Mouse (Mus musculus) forebrain, embryonic 13.5 days (tissue): ENCODE results near the gene Zfp341. TPM values are rescaled to one million over a fixed set of nuclear protein-coding genes. Genes with fewer than 3 reads are reported as not detected.

Source experiments
- ATAC-seq: fragments of 200-750 bp; cut with Nextera tagmentation; 2 replicates; pipeline ENCODE4 v1.8.0; 2017
- H3K27ac ChIP-seq: fragments of 300-500 bp; sonication (generic); 2 replicates; pipeline ENCODE4 v1.5.1; 2015; ENCODE audit warnings: inconsistent platforms, mild to moderate bottlenecking, moderate library complexity
- H3K27me3 ChIP-seq: fragments of 300-500 bp; sonication (generic); 2 replicates; pipeline ENCODE4 v1.6.1; 2015; ENCODE audit warnings: mild to moderate bottlenecking, inconsistent platforms
- H3K36me3 ChIP-seq: fragments of 300-500 bp; sonication (generic); 2 replicates; pipeline ENCODE4 v1.6.1; 2015; ENCODE audit warnings: mild to moderate bottlenecking, inconsistent platforms; ENCODE audit not compliant: poor library complexity, severe bottlenecking
- H3K4me1 ChIP-seq: fragments of 300-500 bp; sonication (generic); 2 replicates; pipeline ENCODE4 v1.6.1; 2015; ENCODE audit warnings: inconsistent platforms
- H3K4me2 ChIP-seq: fragments of 300-500 bp; sonication (generic); 2 replicates; pipeline ENCODE4 v1.6.1; 2015; ENCODE audit warnings: inconsistent platforms, mild to moderate bottlenecking, moderate library complexity
- H3K4me3 ChIP-seq: fragments of 300-500 bp; sonication (generic); 2 replicates; pipeline ENCODE4 v1.5.1; 2015; ENCODE audit warnings: mild to moderate bottlenecking, inconsistent platforms
- H3K9ac ChIP-seq: fragments of 300-500 bp; sonication (generic); 2 replicates; pipeline ENCODE4 v1.6.1; 2015; ENCODE audit warnings: mild to moderate bottlenecking, inconsistent platforms
- H3K9me3 ChIP-seq: fragments of 300-500 bp; sonication (generic); replicated peaks from 2 replicates; pipeline ENCODE4 v1.6.1; 2016; ENCODE audit warnings: inconsistent platforms
- WGBS: fragments of 180-500 bp; shearing (Covaris S2); methylation state at CpG from one replicate; pipeline ENCODE4 v1.1.7; 2015; 5-methylcytosine and 5-hydroxymethylcytosine counted together
- polyA plus RNA-seq: library from polyadenylated mRNA; unstranded; fragments of >200 nt; fragmentation: Nextera tagmentation; extraction: Ambion mirVana; gene quantifications from 2 replicates; pipeline ENCODE4 v1.2.1, GENCODE M21; 2015

The Zfp341 gene
- polyA plus RNA-seq, 1 experiment from 2014 or later, result 1.5 TPM

- Histone ChIP-seq H3K4me1 (peaks cover 23% of the 10 kb centered on the region), H3K4me3 (no peak overlapping the region), H3K9ac (no peak overlapping the region), H3K36me3 (peaks cover 9% of the 10 kb centered on the region; the same call in 1 of the 2 replicates), H3K27ac (no peak overlapping the region), H3K9me3 (no peaks in the 10 kb centered on the region), H3K4me2 (no peak overlapping the region), H3K27me3 (no peaks in the 10 kb centered on the region)
- no peak for ATAC-seq
- WGBS, result 92% methylated on average over 3 of the region's 3 CpGs
Measured at GRCm38 (mm10) chr2:154617061-154617460, 4.0 kb downstream of the Zfp341 start.

GRCm38 (mm10) chr2:154621684-154622083 lies 8.6 kb downstream of the Zfp341 start:
- no peak for ATAC-seq
- H3K36me3 ChIP-seq, result peaks cover 49% of the 10 kb centered on the region
- H3K9ac ChIP-seq, result no peak overlapping the region
- H3K27me3 ChIP-seq, result no peaks in the 10 kb centered on the region
- H3K27ac ChIP-seq, result no peak overlapping the region
- no peaks in the 10 kb centered on the region for H3K4me1 ChIP-seq
- WGBS, result 83% methylated on average over 5 of the region's 5 CpGs
- no peak overlapping the region for H3K4me2 ChIP-seq
- H3K9me3 ChIP-seq, result no peaks in the 10 kb centered on the region
- H3K4me3 ChIP-seq, result no peak overlapping the region

GRCm38 (mm10) chr2:154624137-154624536 lies 11.0 kb downstream of the Zfp341 start:
- Histone ChIP-seq H3K27ac (no peak overlapping the region), H3K27me3 (no peaks in the 10 kb centered on the region), H3K4me1 (no peaks in the 10 kb centered on the region), H3K4me2 (no peak overlapping the region), H3K9ac (no peak overlapping the region), H3K9me3 (no peaks in the 10 kb centered on the region), H3K4me3 (no peak overlapping the region), H3K36me3 (peaks cover 66% of the 10 kb centered on the region)
- ATAC-seq, result no peak

GRCm38 (mm10) chr2:154630531-154630930 lies 17.4 kb downstream of the Zfp341 start:
- H3K9me3 ChIP-seq, result no peaks in the 10 kb centered on the region
- 83% methylated on average over 5 of the region's 5 CpGs for WGBS
- H3K36me3 ChIP-seq, result peaks cover 74% of the 10 kb centered on the region
- H3K4me3 ChIP-seq, result no peak overlapping the region
- H3K9ac ChIP-seq, result no peak overlapping the region
- no peaks in the 10 kb centered on the region for H3K27me3 ChIP-seq
- no peaks in the 10 kb centered on the region for H3K4me1 ChIP-seq
- no peak for ATAC-seq
- H3K27ac ChIP-seq, result no peak overlapping the region
- no peak overlapping the region for H3K4me2 ChIP-seq

- 93% methylated on average over 16 of the region's 16 CpGs for WGBS
Measured at GRCm38 (mm10) chr2:154632203-154632780, 19.2 kb downstream of the Zfp341 start.

GRCm38 (mm10) chr2:154633039-154633742 lies 20.1 kb downstream of the Zfp341 start:
- 94% methylated on average over 5 of the region's 5 CpGs for WGBS
- H3K9ac ChIP-seq, result no peak overlapping the region
- H3K36me3 ChIP-seq, result peaks cover 80% of the 10 kb centered on the region
- H3K4me3 ChIP-seq, result no peak overlapping the region
- H3K27me3 ChIP-seq, result no peaks in the 10 kb centered on the region
- H3K4me1 ChIP-seq, result no peaks in the 10 kb centered on the region
- no peak overlapping the region for H3K27ac ChIP-seq
- no peak overlapping the region for H3K4me2 ChIP-seq
- peaks cover 3% of the 10 kb centered on the region for H3K9me3 ChIP-seq
- no peak for ATAC-seq

More at GRCm38 (mm10) chr2:154632203-154632780, 19.2 kb downstream of the Zfp341 start:
- no peak for ATAC-seq
- no peaks in the 10 kb centered on the region for H3K27me3 ChIP-seq
- no peak overlapping the region for H3K27ac ChIP-seq
- no peak overlapping the region for H3K4me2 ChIP-seq
- H3K36me3 ChIP-seq, result peaks cover 78% of the 10 kb centered on the region
- H3K9ac ChIP-seq, result no peak overlapping the region
- H3K4me1 ChIP-seq, result no peaks in the 10 kb centered on the region
- H3K9me3 ChIP-seq, result no peaks in the 10 kb centered on the region
- no peak overlapping the region for H3K4me3 ChIP-seq

- peaks cover 8% of the 10 kb centered on the region for H3K9me3 ChIP-seq
- no peak overlapping the region for H3K4me2 ChIP-seq
- WGBS, result 93% methylated on average over 9 of the region's 9 CpGs
- no peak overlapping the region for H3K9ac ChIP-seq
- no peaks in the 10 kb centered on the region for H3K4me1 ChIP-seq
- no peaks in the 10 kb centered on the region for H3K27me3 ChIP-seq
- H3K4me3 ChIP-seq, result no peak overlapping the region
- no peak for ATAC-seq
- H3K36me3 ChIP-seq, result peaks cover 83% of the 10 kb centered on the region
- H3K27ac ChIP-seq, result no peak overlapping the region
Measured at GRCm38 (mm10) chr2:154633876-154634644, 21.0 kb downstream of the Zfp341 start.

- no peaks in the 10 kb centered on the region for H3K27me3 ChIP-seq
- no peak overlapping the region for H3K4me2 ChIP-seq
- H3K9me3 ChIP-seq, result peaks cover 8% of the 10 kb centered on the region
- H3K4me3 ChIP-seq, result no peak overlapping the region
- no peaks in the 10 kb centered on the region for H3K4me1 ChIP-seq
- ATAC-seq, result no peak
- peaks cover 85% of the 10 kb centered on the region for H3K36me3 ChIP-seq
- no peak overlapping the region for H3K9ac ChIP-seq
- 93% methylated on average over 2 of the region's 2 CpGs for WGBS
- no peak overlapping the region for H3K27ac ChIP-seq
Measured at GRCm38 (mm10) chr2:154635826-154636225, 22.7 kb downstream of the Zfp341 start.

GRCm38 (mm10) chr2:154638521-154638920 lies 25.4 kb downstream of the Zfp341 start:
- Histone ChIP-seq H3K4me2 (no peak overlapping the region), H3K27me3 (no peaks in the 10 kb centered on the region), H3K4me1 (no peaks in the 10 kb centered on the region), H3K27ac (no peak overlapping the region), H3K9me3 (peaks cover 8% of the 10 kb centered on the region), H3K9ac (no peak overlapping the region), H3K36me3 (peaks cover 91% of the 10 kb centered on the region), H3K4me3 (no peak overlapping the region)
- ATAC-seq, result no peak
- WGBS, result 94% methylated on average over 3 of the region's 3 CpGs

GRCm38 (mm10) chr2:154639115-154639514 lies 26.0 kb downstream of the Zfp341 start:
- peaks cover 92% of the 10 kb centered on the region for H3K36me3 ChIP-seq
- H3K9me3 ChIP-seq, result peaks cover 8% of the 10 kb centered on the region
- WGBS, result 94% methylated on average over 4 of the region's 4 CpGs
- no peak overlapping the region for H3K9ac ChIP-seq
- H3K27ac ChIP-seq, result no peak overlapping the region
- H3K4me3 ChIP-seq, result no peak overlapping the region
- no peak overlapping the region for H3K4me2 ChIP-seq
- no peak for ATAC-seq
- no peaks in the 10 kb centered on the region for H3K4me1 ChIP-seq
- H3K27me3 ChIP-seq, result no peaks in the 10 kb centered on the region

GRCm38 (mm10) chr2:154641176-154641575 lies 28.1 kb downstream of the Zfp341 start:
- no peaks in the 10 kb centered on the region for H3K27me3 ChIP-seq
- no peak overlapping the region for H3K9ac ChIP-seq
- no peak overlapping the region for H3K4me3 ChIP-seq
- peaks cover 92% of the 10 kb centered on the region for H3K36me3 ChIP-seq
- WGBS, result 84% methylated on average over 8 of the region's 8 CpGs
- ATAC-seq, result no peak
- H3K9me3 ChIP-seq, result peaks cover 8% of the 10 kb centered on the region
- no peaks in the 10 kb centered on the region for H3K4me1 ChIP-seq
- H3K27ac ChIP-seq, result no peak overlapping the region
- no peak overlapping the region for H3K4me2 ChIP-seq

GRCm38 (mm10) chr2:154642005-154642459 lies 28.9 kb downstream of the Zfp341 start:
- WGBS, result 98% methylated on average over 9 of the region's 9 CpGs
- Histone ChIP-seq H3K4me1 (no peaks in the 10 kb centered on the region), H3K4me2 (no peak overlapping the region), H3K4me3 (no peak overlapping the region), H3K36me3 (peaks cover 93% of the 10 kb centered on the region), H3K27ac (no peak overlapping the region), H3K27me3 (no peaks in the 10 kb centered on the region), H3K9ac (no peak overlapping the region), H3K9me3 (peaks cover 8% of the 10 kb centered on the region)
- no peak for ATAC-seq
